Mouse (Mus musculus) olfactory bulb, adult 2 months (tissue): ENCODE data around the gene Naxe.

ENCODE experiments used
- CTCF ChIP-seq: fragments of 200-500 bp; IDR thresholded peaks from 2 replicates; pipeline ENCODE4 v1.5.1; 2012; ENCODE audit warnings: low read depth, mild to moderate bottlenecking, low read length, moderate library complexity; ENCODE audit not compliant: insufficient read depth
- POLR2A ChIP-seq: fragments of 200-500 bp; IDR thresholded peaks from 2 replicates; pipeline ENCODE4 v1.6.1; 2012; ENCODE audit warnings: mild to moderate bottlenecking, low read depth, low read length, moderate library complexity; ENCODE audit not compliant: insufficient read depth

DNA sequence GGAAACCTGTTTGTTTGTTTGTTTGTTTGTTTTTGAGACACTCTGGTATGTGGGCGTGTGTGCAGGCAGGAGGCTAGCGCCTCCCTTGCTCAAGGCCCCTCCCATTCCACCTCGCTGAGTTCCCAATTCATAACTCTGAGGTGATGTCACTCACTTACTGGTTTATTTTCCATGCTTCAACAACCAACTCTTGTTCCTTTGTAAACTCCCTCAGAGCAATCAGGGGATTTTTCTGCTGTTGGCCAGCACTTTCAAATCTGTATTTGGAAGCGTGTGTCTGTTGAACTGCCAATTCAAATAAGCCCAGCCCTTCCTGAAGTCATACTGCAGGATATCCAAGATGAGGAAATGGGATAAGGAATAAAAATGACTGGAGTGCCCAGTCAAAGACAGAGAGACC lies 24.4 kb upstream of the Naxe start:
- TF ChIP-seq CTCF (no peak), POLR2A (no peak)
